30 mouse cellular contexts compared by ENCODE assay signal in the genomic region with DNA sequence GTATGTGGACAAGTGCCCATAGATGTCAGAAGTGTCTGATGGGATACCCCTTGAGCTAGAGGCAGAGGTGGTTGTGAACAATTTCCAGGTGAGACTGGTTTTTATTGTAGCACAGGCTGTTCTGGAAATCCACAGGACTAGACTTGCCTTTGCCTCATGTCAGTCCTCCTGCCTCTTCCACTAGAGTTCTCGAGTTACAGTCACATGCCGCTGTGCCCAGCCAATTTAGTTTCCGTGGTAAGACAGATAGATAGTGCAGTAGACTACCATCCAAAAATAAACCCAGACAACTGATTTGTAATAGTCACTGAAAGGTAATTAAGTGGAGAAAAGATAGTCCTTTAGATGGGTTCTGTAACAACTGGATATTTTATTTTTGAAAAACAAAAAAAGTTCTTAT. TPM values are rescaled to one million over a fixed set of nuclear protein-coding genes. Genes with fewer than 3 reads are reported as not detected.
A peak's percentile ranks its signal among the peaks of the same experiment; 100 is the strongest.
DNase-seq lines count a peak whose midpoint lies in the region; ATAC-seq lines count a peak whose summit lies in the region.
"Had no signal": no experiment of that assay in that cellular context is flagged by ENCODE, and none has a peak within 500 bp of the region (broad histone marks: within the 10 kb centered on the region; RNA-seq: fewer than 3 reads in every experiment).

No protein-coding gene starts in this region.

- peaks cover 29% of the 10 kb centered on the region for H3K36me3 ChIP-seq in heart, embryonic 11.5 days (ENCODE audit: control insufficient read depth, insufficient read depth, low read length)
- H3K36me3 ChIP-seq in heart, embryonic 14.5 days (ENCODE audit: control insufficient read depth, insufficient read depth, low read length), result peaks cover 91% of the 10 kb centered on the region
- peaks cover 86% of the 10 kb centered on the region for H3K36me3 ChIP-seq in heart, embryonic 10.5 days

- no peaks in the 10 kb centered on the region for H3K27me3 ChIP-seq in heart, embryonic 11.5 days (ENCODE audit: control insufficient read depth, insufficient read depth, low read length)
- no peaks in the 10 kb centered on the region for H3K27me3 ChIP-seq in heart, embryonic 14.5 days (ENCODE audit: control insufficient read depth, insufficient read depth, low read length)
- H3K27me3 ChIP-seq in heart, embryonic 10.5 days (ENCODE audit: insufficient read depth, poor library complexity, severe bottlenecking), result no peaks in the 10 kb centered on the region
- H3K27me3 ChIP-seq: embryonic facial prominence, embryonic 12.5 days; forebrain, embryonic 15.5 days; hindbrain, embryonic 15.5 days; limb, embryonic 12.5 days; liver, embryonic 15.5 days; lung, embryonic 15.5 days; neural tube, embryonic 12.5 days had no signal

- H3K4me2 ChIP-seq in heart, embryonic 11.5 days, result no peak overlapping the region
- H3K4me2 ChIP-seq in heart, embryonic 14.5 days (ENCODE audit: low read length), result no peak overlapping the region; the same call in 1 of the 2 replicates
- H3K4me2 ChIP-seq: embryonic facial prominence, embryonic 12.5 days; forebrain, embryonic 15.5 days; hindbrain, embryonic 15.5 days; limb, embryonic 12.5 days; liver, embryonic 15.5 days; lung, embryonic 15.5 days; midbrain, embryonic 11.5 days; neural tube, embryonic 12.5 days had no signal

- no peak overlapping the region for H3K9ac ChIP-seq in heart, embryonic 11.5 days (ENCODE audit: low read depth, low read length)
- no peak overlapping the region for H3K9ac ChIP-seq in heart, embryonic 14.5 days (ENCODE audit: low read length)
- H3K9ac ChIP-seq: embryonic facial prominence, embryonic 12.5 days; forebrain, embryonic 15.5 days; hindbrain, embryonic 15.5 days; limb, embryonic 12.5 days; liver, embryonic 15.5 days; lung, embryonic 15.5 days; neural tube, embryonic 12.5 days had no signal

- no peak overlapping the region for H3K4me3 ChIP-seq in heart, embryonic 11.5 days (ENCODE audit: low read depth, low read length)
- no peak overlapping the region for H3K4me3 ChIP-seq in heart, embryonic 14.5 days (ENCODE audit: control insufficient read depth in 1 of 2, insufficient read depth in 1 of 2, low read depth in 1 of 2, low read length in 2 of 2)
- no peak overlapping the region for H3K4me3 ChIP-seq in heart, embryonic 10.5 days
- H3K4me3 ChIP-seq: embryonic facial prominence, embryonic 12.5 days; forebrain, embryonic 10.5 days; forebrain, embryonic 15.5 days; hindbrain, embryonic 10.5 days; hindbrain, embryonic 15.5 days; layer of hippocampus, adult 2 months; left cerebral cortex, adult 2 months; limb, embryonic 12.5 days; liver, embryonic 15.5 days; lung, embryonic 15.5 days; neural tube, embryonic 12.5 days had no signal

- peak; percentile 94 for DNase-seq in heart, adult 11 months
- DNase-seq in heart, embryonic 10.5 days (ENCODE audit: low spot score), result no peak
- DNase-seq in NIH3T3 (ENCODE audit: low read depth), result peak; percentile 44
- DNase-seq in adrenal gland, postnatal 36 days, result no peak
- no peak for DNase-seq in cerebellum, adult 18-20 months
- DNase-seq: adrenal gland, adult 2 months; cerebellum, adult 8-10 months; cerebellum, postnatal 25 days; kidney, adult 18-20 months; kidney, postnatal 36 days; right cerebral cortex, postnatal 4 days; thymus, adult 2 months; thymus, postnatal 36 days had no signal

- no peak for ATAC-seq in heart, embryonic 11.5 days (replicated peaks; ENCODE audit: insufficient number of reproducible peaks, low FRiP score, low TSS enrichment)
- no peak for ATAC-seq in heart, embryonic 14.5 days (ENCODE audit: insufficient number of reproducible peaks, insufficient read depth, low FRiP score, low read depth)
- ATAC-seq: activated CD4-positive, CD25-positive, alpha-beta regulatory T cell, adult 4 months; forebrain, embryonic 15.5 days; midbrain, embryonic 16.5 days had no signal

- H3K4me1 ChIP-seq in heart, embryonic 11.5 days (ENCODE audit: control insufficient read depth, insufficient read depth, low read length), result no peaks in the 10 kb centered on the region
- H3K4me1 ChIP-seq in heart, embryonic 14.5 days (ENCODE audit: control insufficient read depth in 2 of 2, insufficient read depth in 2 of 2, low read length in 2 of 2), result peaks cover 2 to 7% of the 10 kb centered on the region in 2 experiments; a peak in 2 of 4 replicates
- H3K4me1 ChIP-seq in heart, embryonic 10.5 days, result no peaks in the 10 kb centered on the region; the same call in 1 of the 2 replicates
- H3K4me1 ChIP-seq: embryonic facial prominence, embryonic 12.5 days; forebrain, embryonic 10.5 days; forebrain, embryonic 15.5 days; hindbrain, embryonic 10.5 days; hindbrain, embryonic 15.5 days; limb, embryonic 12.5 days; liver, embryonic 15.5 days; lung, embryonic 15.5 days; neural tube, embryonic 12.5 days had no signal

- no peak overlapping the region for H3K27ac ChIP-seq in heart, embryonic 11.5 days (ENCODE audit: low read depth, low read length)
- H3K27ac ChIP-seq in heart, embryonic 14.5 days (replicated peaks in 1 of 2; ENCODE audit: control insufficient read depth in 1 of 2, insufficient read depth in 1 of 2, low read depth in 2 of 2, low read length in 2 of 2), result peak overlapping the region; percentile 24 to 53; a peak in 1 of 4 replicates
- no peak overlapping the region for H3K27ac ChIP-seq in heart, embryonic 10.5 days
- H3K27ac ChIP-seq: embryonic facial prominence, embryonic 12.5 days; forebrain, embryonic 10.5 days; forebrain, embryonic 15.5 days; hindbrain, embryonic 10.5 days; hindbrain, embryonic 15.5 days; layer of hippocampus, adult 2 months; left cerebral cortex, adult 2 months; limb, embryonic 12.5 days; liver, embryonic 15.5 days; lung, embryonic 15.5 days; neural tube, embryonic 12.5 days had no signal

- 41% methylated on average over 3 of the region's 3 CpGs for WGBS in heart, embryonic 11.5 days (ENCODE audit: insufficient replicate concordance)
- WGBS in heart, embryonic 14.5 days, result 33% methylated on average over 3 of the region's 3 CpGs
- WGBS in heart, embryonic 10.5 days, result 38% methylated on average over 3 of the region's 3 CpGs

- H3K9me3 ChIP-seq in heart, embryonic 11.5 days (replicated peaks; ENCODE audit: control insufficient read depth, low read length), result no peaks in the 10 kb centered on the region
- no peaks in the 10 kb centered on the region for H3K9me3 ChIP-seq in heart, embryonic 14.5 days (ENCODE audit: control insufficient read depth, low read length)
- no peaks in the 10 kb centered on the region for H3K9me3 ChIP-seq in heart, embryonic 10.5 days
- H3K9me3 ChIP-seq: embryonic facial prominence, embryonic 12.5 days; forebrain, embryonic 10.5 days; forebrain, embryonic 15.5 days; hindbrain, embryonic 10.5 days; hindbrain, embryonic 15.5 days; limb, embryonic 12.5 days; liver, embryonic 15.5 days; lung, embryonic 15.5 days; neural tube, embryonic 12.5 days had no signal

RNA-seq across cellular contexts. Expression of a gene that starts 15.7 kb away (rescaled TPM):
- 28.9 and 45.4 TPM in 2 replicates for polyA plus RNA-seq in heart, embryonic 11.5 days (2014; fragmentation: Nextera tagmentation; extraction: Ambion mirVana)
- 32.8 and 32.9 TPM in 2 replicates for polyA plus RNA-seq in heart, embryonic 14.5 days (2014; fragmentation: Nextera tagmentation; extraction: Ambion mirVana)
- polyA plus RNA-seq in heart, embryonic 10.5 days (2016; fragmentation: Nextera tagmentation; extraction: Ambion mirVana), result 30.6 and 44.4 TPM in 2 replicates
- 10 to 100 TPM; 72.1 to 90.4 TPM for total RNA-seq in adrenal gland, postnatal 36 days (2021)

RNA-seq across cellular contexts. Expression of a gene that starts 34.7 kb away (rescaled TPM):
- polyA plus RNA-seq in heart, embryonic 11.5 days (2014; fragmentation: Nextera tagmentation; extraction: Ambion mirVana), result 32.3 and 35.2 TPM in 2 replicates
- polyA plus RNA-seq in heart, embryonic 14.5 days (2014; fragmentation: Nextera tagmentation; extraction: Ambion mirVana), result 36.7 and 41.4 TPM in 2 replicates
- 39.2 and 45.3 TPM in 2 replicates for polyA plus RNA-seq in heart, embryonic 10.5 days (2016; fragmentation: Nextera tagmentation; extraction: Ambion mirVana)
- 10 to 100 TPM; 72.6 to 77.5 TPM for total RNA-seq in adrenal gland, postnatal 36 days (2021)

RNA-seq across cellular contexts. Expression of a gene that starts 48.3 kb away (rescaled TPM):
- 3.6 and 4.9 TPM in 2 replicates for polyA plus RNA-seq in heart, embryonic 11.5 days (2014; fragmentation: Nextera tagmentation; extraction: Ambion mirVana)
- polyA plus RNA-seq in heart, embryonic 14.5 days (2014; fragmentation: Nextera tagmentation; extraction: Ambion mirVana), result 5.2 and 5.8 TPM in 2 replicates
- polyA plus RNA-seq in heart, embryonic 10.5 days (2016; fragmentation: Nextera tagmentation; extraction: Ambion mirVana), result 4.5 and 7.2 TPM in 2 replicates
- total RNA-seq in adrenal gland, postnatal 36 days (2021), result 1 to 10 TPM; 3.7 to 6.3 TPM
- total RNA-seq: liver, adult 2 months had no signal
- polyA plus RNA-seq: activated CD4-positive, CD25-positive, alpha-beta regulatory T cell, adult 4 months had no signal

RNA-seq across cellular contexts. Expression of a gene that starts 53.3 kb away (rescaled TPM):
- 20.0 and 21.3 TPM in 2 replicates for polyA plus RNA-seq in heart, embryonic 11.5 days (2014; fragmentation: Nextera tagmentation; extraction: Ambion mirVana)
- 18.0 and 20.0 TPM in 2 replicates for polyA plus RNA-seq in heart, embryonic 14.5 days (2014; fragmentation: Nextera tagmentation; extraction: Ambion mirVana)
- polyA plus RNA-seq in heart, embryonic 10.5 days (2016; fragmentation: Nextera tagmentation; extraction: Ambion mirVana), result 25.1 and 25.4 TPM in 2 replicates
- total RNA-seq in adrenal gland, postnatal 36 days (2021), result 10 to 100 TPM; 28.9 to 40.9 TPM

Comparison
In these comparisons a context has a peak if more than half of its experiments do, and no peak if none do; other contexts are left out.
1. DNase-seq: peak in heart, adult 11 months (single experiment) and NIH3T3 (single experiment); none in heart, embryonic 10.5 days (single experiment), adrenal gland, postnatal 36 days (0 of 2) and cerebellum, adult 18-20 months (0 of 2).
2. H3K27ac ChIP-seq: peak in heart, embryonic 14.5 days (2 of 2); none in heart, embryonic 11.5 days (single experiment) and heart, embryonic 10.5 days (single experiment).